Mouse (Mus musculus) lung, postnatal 36 days (tissue): ENCODE data around the gene Ttll9.

Experiments used
- DNase-seq: peaks from one replicate; pipeline ENCODE4 v3.0.0; 2022; ENCODE audit warnings: mixed read lengths

The Ttll9 gene

DNA sequence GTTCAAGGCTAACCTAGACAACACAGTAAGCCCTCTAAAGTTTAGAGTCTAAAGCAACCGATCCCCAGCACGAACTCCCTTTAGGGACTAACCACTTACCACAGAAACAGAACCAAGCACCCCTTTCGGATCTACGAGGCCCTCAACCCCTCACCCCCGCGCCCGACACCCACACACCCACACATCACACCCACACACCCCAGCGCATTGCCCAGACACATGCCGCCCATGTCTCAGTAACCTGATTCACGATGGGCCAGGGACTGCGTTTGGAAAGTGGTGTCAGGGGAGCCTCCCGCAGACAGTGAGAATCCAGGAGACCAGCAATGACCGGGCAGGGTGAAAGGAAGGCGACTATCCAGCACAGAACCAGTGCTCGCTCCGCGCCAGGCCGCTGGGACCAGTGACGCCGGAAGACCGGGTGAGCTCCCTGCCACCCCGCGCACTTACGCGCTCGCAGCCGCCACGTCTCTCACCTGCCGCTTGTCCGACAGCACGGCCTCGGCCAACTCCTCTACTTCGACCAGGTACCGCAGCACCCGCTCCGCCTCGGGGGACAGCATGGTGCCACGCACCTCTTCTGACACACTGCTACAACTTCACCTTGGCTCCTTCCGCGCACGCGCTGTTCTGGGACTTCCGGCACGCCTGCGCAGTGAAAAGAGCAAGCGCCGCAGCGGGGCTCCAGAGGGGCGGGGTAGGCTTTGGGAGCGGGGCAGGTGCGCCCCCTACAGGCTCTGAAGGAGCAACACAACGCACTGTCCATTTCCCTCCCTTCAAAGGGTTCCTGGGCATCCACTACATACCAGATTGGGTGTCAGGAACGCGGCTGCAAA lies 52.7 kb downstream of the Ttll9 start, which contains the start of gene Pdrg1:
TSS of gene Pdrg1 (minus strand) at position 670 of the 836 bp plus-strand sequence.
- peak; percentile 96 for DNase-seq

DNA sequence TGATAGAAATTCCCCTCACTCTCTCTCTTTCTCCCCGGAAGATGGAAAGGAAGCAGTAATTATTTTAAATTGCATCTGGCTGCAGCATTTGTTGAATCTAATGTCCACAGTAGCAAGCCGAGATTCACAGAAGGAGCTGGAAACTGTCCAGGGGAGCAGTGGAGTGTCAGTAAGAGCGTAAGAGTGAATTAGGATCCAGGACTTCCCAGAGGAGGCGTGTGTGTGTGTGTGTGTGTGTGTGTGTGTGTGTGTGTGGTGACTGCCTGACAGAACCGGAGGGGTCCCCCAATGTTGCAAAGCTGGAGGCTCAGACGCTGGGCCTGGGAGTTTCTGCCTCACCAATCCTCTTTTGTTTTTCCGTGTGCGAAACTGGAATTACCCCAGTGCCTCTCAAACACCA lies 53.5 kb downstream of the Ttll9 start:
- no peak for DNase-seq

DNA sequence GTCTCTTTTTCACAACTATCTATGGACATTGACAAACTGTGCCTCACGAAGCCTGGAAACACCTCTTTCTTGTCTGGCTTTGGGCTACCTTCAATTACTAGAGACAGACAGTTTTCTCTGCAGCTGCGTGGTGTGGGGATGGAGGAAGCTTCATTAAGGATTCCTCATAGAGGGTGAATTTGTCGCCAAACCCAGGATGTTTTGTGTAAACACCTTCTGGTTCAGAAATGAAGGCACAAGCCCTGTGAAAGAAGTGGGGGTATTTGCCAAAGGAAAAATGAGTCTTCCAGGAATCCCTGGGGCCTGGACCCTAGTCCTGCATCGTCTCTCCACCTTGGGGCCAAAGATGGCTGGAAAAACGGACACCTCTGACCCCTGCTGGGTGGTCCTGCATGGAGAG lies 54.5 kb downstream of the Ttll9 start:
- no peak for DNase-seq

DNA sequence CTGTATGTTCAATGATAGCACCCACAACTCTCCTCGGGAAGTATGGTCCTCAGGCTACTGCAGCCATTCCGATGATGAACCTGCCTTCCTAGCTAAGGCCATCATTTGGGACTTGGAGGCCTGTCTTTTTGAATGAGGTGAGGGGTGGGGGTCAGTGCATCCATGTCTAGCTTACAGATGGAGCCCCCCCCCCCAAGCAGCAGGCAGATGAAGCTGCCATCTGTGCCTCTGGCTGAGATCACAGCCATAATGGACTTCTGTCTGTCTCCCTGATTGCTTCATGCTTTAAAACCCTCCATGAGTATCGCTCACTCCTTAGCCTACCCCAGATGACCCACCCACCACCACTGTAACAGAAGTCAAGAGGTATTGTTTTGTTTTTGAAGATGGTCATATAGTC lies 57.1 kb downstream of the Ttll9 start:
- DNase-seq: no peak

DNA sequence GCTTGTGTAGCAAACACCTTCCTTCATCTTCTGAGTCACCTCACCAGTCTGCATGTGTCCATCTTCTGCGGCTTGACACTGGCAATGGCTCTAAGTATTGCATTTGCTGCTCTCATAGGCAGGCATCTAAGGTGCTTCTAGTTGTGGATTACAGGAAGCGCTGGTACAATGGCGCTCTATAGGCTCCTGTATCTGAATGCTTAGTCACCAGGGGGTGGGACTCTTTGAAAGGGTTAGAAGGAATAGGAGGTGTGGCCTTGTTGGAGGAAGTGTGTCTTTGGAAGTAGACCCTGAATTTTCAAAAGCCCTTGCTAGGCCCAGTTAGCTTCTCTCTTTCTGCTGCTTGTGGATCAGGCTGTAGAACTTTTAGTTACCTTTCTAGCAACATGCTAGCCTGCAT lies 58.9 kb downstream of the Ttll9 start:
- DNase-seq: no peak

DNA sequence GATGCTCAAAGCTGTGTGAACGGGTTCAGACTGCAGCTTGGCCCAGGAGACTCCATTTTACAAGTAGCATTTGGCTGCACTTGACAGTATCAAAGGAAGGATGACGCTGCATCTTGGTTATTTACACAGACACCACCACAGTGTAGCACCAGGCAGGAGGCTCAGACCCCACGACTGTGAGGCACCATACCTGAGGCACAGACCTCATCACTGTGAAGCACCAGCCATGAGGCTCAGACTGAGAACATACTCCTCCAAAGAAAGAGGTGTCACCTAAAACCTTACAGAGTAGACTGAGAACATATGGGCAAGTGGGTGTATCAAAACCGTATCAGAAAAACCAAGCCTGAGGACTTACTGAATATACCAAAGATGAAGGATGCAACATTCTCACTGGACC lies 60.6 kb downstream of the Ttll9 start:
- DNase-seq: no peak

DNA sequence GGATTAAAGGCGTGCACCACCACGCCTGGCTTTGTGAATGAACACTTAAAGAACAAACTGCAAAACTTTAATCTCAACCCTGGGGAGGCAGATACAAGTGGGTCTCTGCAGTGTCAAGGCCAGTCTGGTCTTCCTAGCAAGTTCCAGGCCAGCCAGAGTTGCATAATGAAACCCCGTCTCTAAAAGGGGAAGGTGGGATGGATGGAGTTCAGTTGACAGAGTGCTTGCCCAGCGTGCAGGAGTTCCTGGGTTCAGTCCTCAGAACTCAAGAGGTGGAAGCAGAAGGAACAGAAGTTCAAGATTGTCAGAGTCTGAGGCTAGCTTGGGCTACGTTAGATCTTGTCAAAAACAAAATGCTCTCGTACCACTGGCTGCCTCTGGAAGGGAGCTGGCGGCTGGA lies 63.8 kb downstream of the Ttll9 start:
- no peak for DNase-seq

DNA sequence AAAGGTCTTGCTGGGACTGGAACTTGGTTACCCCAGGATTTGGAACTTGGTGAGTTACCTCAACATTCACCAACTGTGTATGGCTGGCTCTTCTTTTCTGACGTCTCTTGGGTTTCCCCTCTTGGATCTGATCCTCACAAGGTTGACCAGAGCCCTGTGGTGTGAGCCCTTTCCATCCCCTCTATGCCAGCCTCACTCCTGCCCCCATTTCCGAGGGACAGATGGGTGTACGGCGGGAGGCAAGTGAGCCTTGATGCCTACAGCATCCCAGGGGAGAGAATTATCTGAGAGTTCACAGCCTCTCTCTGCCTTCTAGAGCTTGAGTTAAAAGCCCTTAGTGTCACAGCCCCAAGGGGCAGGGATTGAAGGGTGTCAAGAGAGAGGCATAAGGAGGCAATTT lies 65.2 kb downstream of the Ttll9 start:
- DNase-seq: no peak

DNA sequence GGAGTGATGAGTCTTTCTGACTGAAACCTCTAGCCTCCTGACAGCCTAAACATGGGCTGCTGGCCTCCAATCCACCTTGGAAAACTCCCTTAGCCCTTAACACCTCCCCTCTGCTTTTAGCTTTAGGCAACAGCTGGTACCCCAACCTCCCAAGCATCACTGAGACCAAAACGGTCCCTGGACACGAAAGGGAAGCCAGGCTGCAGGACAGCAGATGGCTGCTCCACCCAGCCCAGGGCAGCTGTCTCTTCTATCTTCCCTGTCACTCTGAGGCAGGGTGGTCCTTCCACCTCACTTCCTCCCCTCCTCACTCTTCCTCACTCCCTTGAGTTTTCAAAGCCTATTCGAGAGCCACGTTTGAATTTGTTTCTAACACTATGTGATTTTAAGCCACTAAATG lies 68.1 kb downstream of the Ttll9 start:
- DNase-seq: no peak

DNA sequence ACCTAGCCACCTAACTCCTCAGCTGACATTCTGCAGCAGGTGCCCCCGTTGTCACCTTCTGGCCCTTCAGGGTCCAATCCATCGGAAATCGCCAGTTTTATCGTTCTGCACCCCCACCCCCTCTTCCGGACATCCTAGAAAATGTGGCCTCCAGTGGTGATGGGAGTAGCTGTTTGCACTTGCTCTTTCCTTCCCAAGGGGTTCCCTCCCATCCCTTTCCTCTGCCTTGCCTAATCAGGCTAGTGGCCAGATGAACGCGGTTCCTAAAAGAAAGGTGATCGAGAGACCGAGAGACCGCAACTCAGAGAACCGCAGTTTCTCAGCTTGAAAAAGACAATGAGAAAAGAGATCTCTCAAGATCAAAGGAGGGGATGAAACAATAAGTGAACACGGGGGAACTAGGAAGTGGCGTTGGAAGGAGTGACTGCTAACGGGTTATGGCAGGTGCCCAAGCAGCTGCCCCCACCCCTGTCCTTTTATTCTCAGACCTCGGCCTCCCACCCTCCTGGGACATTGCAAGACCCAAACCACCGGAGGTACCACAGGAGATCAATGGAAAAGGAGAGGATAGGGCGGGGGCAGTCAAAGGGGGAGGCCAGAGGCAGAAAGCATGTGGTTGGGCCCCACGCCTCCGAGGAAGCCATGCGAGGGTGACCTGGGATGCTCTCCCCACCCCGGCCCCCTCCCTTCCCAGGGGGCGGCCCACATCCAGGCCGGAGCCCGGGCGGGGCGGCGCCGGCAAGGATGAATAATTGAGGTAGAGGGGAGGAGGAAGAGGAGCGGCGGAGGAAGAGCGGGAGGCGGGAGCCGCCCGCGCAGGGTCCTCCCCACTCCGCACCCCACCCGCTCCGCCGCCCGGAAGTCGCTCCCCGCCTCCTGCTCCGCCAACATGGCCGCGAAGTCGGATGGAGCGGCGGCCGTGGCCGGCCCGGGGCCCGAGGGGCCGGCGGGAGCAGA lies 69.1 kb downstream of the Ttll9 start, which contains the start of gene Xkr7:
TSS of gene Xkr7 (plus strand) at position 727 of the 957 bp plus-strand sequence.
- DNase-seq: no peak

DNA sequence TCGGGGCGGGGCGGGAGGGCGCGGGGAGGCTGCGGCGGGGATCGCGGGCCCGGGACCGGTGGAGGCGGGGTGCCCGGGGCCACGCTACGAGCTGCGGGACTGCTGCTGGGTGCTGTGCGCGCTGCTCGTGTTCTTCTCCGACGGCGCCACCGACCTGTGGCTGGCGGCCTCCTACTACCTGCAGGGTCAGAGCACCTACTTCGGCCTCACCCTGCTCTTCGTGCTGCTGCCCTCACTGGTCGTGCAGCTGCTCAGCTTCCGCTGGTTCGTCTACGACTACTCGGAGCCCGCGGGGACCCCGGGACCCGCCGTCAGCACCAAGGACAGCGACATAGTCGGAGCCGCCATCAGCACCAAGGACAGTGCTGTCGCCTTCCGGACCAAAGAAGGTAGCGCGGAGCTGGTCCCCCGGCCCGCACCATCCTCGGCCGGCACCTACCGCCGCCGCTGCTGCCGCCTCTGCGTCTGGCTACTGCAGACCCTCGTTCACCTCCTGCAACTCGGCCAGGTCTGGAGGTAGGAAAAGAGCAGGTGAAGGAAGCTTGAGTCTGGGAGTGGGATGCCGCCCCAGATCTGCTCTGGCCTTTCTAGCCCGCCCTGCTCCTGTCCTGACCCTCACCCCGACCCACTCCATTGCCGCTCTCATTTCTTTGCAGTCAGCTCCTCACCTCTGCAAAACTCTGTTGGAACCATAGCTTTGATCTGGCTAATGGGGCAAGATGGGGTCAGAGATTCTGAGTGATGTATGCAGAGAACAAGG lies 70.0 kb downstream of the Ttll9 start:
- DNase-seq: peak; percentile 65

DNA sequence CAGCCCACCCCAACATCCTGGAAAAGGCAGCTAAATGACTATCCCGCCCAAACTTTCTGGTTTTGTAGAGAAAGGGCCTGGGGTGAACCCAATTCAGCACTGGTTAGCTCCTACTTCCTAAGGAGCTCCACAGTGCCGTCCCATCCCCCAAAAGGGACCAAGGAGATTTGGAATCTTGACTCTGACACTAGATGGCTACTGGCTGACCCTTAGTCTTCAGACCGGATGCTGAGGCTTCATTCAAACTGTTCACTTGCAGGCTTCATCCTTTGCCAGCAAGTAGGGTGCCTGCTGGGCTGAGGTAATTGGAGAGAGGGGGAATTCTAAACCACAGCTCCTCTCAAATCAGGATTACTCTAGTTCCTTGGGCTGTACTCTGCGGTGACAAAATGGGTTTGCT lies 70.7 kb downstream of the Ttll9 start:
- DNase-seq: no peak

DNA sequence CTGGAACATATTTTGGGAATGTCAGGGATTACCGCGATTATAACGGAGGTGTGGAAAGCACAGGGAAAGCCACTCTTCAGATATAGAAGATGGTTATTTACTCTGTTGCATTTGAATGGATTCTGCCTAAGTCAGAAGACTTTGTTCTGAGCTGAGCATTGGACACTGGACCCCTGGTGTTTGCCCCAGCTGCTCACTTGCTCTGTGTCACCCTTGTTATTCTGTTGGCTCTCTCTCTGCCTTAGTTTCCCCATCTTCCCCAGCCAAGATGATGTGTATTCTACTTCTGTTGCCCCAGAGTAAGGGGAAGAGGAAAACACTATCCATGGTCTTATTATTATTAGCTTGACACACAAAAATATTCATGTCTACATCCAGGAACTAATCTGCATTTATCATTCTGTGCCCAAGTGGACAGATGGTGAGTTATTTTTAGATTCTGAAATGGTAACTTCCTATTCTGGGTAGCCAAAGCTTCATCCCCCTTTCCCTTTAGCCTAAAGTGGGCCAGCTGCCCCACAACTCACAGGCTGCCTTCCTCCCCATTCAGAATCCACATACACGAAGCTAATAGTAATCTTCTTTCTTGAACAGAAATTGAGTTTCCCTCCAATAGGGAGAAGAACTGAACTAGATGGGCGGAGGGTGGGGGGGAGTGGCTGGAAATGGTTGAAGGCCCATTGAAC lies 71.4 kb downstream of the Ttll9 start:
- no peak for DNase-seq

DNA sequence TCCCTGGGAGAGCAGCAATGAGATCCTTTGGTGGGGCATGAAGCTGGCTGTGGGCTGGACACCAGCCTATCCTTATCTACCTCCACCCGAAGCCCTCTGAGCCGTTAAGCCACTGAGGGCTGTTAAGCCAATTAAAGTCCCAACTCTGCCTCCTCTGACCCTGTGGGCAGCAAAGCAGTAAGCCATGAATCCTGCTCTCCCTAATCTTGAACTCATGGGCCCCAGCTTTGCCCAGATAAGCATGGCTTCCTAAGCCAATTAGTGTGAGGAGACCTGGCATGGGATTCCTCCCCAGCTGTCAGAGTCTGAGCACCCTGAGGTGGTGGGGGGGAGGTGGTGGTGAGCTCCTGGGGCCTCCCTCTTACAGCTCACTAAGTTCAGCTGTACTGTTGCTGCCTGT lies 74.4 kb downstream of the Ttll9 start:
- no peak for DNase-seq

DNA sequence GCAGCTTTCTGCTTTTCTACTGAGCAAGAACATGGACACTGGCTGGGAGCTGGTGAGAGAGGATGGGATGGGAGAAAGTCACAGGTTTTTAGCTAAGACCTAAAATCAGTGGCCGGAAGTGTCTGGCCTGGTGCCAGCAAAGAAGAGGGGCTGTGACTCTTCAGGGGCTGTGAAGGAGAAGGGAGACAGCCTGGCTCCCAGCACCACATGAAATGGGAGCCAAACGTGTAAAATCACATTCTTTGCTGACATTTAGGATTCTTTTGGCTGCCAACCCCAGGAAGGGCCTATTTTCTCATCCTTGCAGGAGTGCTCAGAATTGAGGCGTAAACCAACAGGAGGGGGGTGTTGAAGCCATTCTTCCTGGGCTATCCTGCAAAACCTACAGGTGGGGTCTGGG lies 81.6 kb downstream of the Ttll9 start:
- no peak for DNase-seq

DNA sequence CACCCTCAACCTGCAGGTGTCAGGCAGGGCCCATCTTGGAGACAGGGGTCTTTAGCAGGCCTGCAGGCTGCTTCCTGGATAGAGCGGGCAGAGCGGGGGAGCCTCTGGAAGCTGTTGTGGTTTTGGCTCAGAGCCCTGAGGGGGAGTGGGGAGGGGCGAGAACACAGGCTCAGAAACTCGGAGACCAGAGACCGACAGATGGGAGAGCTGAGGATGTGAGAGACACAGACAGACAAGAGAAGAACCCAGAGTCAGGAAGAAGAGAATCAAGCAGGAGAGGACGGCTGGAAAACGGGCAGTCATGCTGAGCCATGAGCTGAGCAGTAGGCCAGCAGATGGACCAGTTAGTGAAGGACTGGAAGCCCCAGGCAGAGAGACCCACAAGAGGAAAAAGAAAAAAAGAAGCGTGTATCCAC lies 83.6 kb downstream of the Ttll9 start:
- DNase-seq: no peak

DNA sequence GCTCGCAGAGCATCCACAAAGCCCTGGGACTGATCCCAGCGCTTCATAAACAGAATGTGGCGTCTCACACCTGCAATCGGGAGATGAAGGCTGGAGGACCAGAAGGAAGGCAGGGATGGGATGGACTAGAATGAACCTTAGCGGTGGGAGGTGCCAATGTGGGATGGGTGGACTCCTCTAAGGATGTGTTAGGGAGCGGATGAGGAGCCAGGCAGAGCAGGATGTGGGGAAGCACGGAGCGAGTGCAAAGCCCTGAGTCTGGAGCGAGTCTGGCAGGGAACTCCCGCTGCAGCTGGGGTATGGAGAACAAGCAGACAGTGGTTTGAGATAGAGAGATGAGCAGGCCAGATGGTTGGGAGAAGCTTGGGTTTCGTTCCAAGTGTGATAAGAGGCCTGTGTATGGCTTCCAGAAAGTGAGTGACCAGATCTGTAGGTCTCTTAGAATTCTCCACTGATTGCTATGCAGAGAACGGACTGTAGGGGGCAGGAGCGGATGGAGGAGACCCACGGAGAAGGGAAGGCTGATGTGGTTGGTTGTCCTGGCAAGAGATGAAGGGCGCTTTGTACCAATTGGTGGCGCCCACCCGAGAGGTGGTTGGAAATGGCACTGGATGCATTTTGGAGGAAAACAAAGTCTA lies 85.7 kb downstream of the Ttll9 start:
- peak; percentile 75 for DNase-seq

DNA sequence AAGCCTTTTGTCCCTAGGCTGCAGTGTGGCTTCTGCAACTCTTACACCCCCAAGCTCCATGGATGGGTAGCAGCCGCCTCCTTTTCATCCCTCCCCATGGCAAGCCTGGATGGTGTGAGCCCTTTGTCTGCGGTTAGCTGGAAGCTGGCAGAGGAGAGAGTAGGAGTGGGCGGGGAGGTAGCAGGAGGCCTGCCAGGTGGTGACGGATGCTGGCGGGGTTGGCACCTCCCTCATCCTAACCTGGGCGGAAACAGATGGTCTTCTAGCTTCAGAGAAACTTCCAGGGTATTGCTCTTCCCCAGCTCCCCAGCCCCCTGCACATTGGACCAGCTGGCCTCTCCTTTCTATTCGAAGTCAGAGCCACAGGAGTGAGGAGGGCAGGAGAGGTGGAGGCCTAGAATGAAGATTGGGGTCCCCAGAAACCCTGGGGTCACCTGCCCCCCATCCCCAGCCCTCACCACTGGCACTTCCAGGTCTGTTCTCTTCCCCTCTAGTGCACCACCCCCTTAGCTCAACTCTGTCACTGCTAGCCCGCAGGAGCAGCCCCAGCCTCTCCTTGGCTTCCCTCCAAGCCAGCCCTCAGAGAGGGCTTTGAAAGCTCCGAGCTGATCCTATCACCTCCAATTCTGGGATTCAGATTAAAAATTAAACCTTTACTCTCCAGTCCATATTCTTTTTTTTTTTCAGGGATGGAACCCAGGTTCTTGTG lies 87.2 kb downstream of the Ttll9 start:
- DNase-seq: no peak

DNA sequence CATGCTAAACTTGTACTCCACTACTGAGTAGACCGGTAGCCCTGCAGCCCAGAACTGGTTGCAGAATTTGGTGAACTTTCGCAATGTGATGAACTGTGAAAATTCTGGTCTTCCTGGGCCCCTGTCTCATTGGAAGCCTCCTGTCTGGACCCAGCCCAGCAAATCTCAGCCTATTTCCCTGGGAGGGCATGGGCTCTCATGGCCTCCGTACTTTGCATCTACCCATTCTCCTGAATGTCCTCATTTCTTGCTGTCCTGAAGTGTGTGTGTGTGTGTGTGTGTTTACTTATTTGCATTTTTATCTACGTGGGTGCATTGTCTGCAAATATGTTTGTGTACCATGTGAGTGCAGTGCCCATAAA lies 87.7 kb downstream of the Ttll9 start:
- DNase-seq: no peak

DNA sequence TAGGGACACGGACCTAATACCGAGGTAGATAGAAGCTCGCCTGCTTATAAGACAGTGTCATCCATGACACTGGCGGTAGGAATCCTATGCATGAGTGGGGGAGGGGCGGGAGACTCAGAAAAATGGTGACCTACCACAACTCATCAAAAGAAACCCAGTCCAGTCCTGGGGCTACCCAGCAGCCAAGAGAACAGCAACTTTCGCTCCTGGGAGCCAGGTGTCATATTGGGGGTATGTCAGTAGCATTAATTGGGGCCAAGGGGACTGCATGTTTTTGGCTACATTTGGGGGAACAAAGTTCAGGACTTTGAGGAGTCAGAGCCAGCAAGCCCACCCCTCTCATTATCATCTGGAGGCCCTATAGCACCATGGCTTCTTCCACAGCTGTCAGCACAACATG lies 88.8 kb downstream of the Ttll9 start:
- DNase-seq: no peak

DNA sequence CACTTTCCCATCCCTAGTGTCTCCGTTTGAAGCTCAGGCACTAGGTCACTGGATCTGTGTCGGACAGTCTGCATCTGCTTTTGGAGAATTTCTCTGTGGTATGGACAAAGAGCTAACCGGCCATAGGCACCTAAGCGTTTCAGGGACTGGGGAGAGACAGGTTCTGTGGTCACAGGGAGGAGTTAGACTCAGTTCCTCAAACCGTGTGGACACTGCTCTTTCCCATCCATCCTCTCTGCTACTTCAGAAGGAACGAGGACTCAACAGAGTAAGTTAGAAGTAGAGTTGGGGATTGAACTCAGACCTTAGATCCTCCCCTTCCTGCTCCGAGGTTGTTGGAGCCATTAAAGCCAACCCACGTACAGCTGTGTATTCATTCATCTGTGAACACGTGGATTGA lies 89.3 kb downstream of the Ttll9 start:
- DNase-seq: no peak
